Mouse (Mus musculus): Measurements from ENCODE around the gene Tmem107.

DNA sequence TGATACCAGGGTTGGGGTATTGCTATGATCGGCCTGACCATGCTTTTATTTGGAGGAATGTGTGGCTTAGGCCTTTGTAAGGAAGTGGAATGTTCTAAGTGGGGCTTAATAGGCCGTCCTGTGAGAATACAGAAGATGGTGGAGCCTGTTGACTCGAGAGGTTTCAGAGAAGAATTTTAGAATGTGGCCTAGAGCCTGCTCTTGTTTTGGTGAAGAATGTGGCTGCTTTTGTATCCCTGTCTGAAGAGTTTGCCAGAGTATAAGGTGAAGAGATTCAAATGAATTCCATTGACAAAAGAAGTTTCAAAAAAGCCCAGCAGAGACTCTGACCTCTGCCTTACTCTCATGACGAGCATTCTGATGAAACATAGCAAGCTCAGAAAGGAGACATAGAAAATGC lies 18.8 kb upstream of the Tmem107 start:
- no peak for TF ChIP-seq MAFK (IDR thresholded peaks at IDR 0.05; ENCODE audit: insufficient read depth, low read depth, low read length)
- no peak for TF ChIP-seq HCFC1 (IDR thresholded peaks at IDR 0.05; ENCODE audit: borderline replicate concordance, insufficient read depth, low read length)
- no peak for TF ChIP-seq ZC3H11A (IDR thresholded peaks at IDR 0.05; ENCODE audit: borderline replicate concordance, low read depth, low read length)
- no peak for TF ChIP-seq ZNF384 (IDR thresholded peaks at IDR 0.05; ENCODE audit: low read depth, low read length)
- TF ChIP-seq CHD2 (IDR thresholded peaks at IDR 0.05; ENCODE audit: low read depth, low read length), result no peak
